Mouse (Mus musculus): ENCODE measurements at regions not wholly inside any gene's neighbourhood (a gene's known extent, or its start where the extent isn't known, plus 50 kb on each side); places are given as distances from the start of the nearest gene placed in this dataset.

- intact Hi-C loops (cut with DNase I): no loop called here
- no peak for DNase-seq (ENCODE audit: extremely low spot score in 1 of 2, low spot score in 2 of 2)
- Histone ChIP-seq H3K4me3 (no peak overlapping the region), H3K27ac (no peak overlapping the region)
- no peak for TF ChIP-seq CTCF (IDR thresholded peaks at IDR 0.05)
Measured at GRCm38 (mm10) chr11:18347841-18348240, 394.2 kb upstream of the Etaa1 start.

DNA sequence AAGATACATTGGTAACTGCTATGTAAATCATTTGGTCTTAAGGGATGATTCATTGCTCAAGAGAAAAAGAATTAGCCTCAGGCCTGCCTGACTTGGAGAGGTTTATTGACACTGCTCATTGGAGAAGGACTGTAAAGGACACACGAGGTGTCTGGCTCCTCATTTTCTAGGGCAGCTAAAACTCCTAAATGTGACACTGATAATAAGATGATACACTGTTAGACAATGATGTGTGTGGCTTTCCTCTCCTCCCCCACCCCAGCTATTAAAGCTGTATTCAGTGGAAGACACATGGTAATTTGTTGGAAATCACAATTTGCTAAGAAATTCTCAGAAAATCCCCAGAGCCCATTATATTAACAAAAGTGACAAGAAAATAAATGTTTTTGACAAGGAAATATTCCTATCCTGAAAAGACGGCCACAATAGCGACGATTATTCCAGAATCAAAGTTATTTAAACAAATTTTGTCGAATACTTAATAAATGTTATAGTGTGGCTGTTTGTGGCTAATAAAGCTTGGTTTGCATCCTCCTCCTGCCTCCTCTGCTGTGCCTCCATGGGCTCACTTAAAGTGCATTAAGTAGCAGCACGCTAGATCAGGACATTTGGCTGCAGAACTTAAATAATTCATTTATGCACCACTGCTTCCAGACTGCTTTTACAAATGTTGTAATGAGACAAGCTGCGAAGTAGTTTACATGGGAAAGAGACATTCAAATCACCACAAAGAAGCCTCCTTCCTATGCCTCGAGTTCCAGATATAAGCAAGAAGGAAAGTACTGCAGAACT, 360.0 kb upstream of the Etaa1 start:
- Histone ChIP-seq H3K4me3 (no peak overlapping the region), H3K27ac (no peak overlapping the region)
- no peak for DNase-seq (ENCODE audit: extremely low spot score in 1 of 2, low spot score in 2 of 2)
- no peak for TF ChIP-seq CTCF (IDR thresholded peaks at IDR 0.05)
- intact Hi-C loops (cut with DNase I): no loop called here

GRCm38 (mm10) chr11:18296194-18297125, 342.8 kb upstream of the Etaa1 start:
- no peak overlapping the region for H3K4me3 ChIP-seq
- no peak for DNase-seq (ENCODE audit: extremely low spot score in 1 of 2, low spot score in 2 of 2)
- intact Hi-C loops (cut with DNase I): no loop called here
- H3K27ac ChIP-seq: no peak overlapping the region
- no peak for TF ChIP-seq CTCF (IDR thresholded peaks at IDR 0.05)

GRCm38 (mm10) chr11:18278585-18279136, 325.0 kb upstream of the Etaa1 start:
- H3K27ac ChIP-seq: no peak overlapping the region
- no peak for TF ChIP-seq CTCF (IDR thresholded peaks at IDR 0.05)
- intact Hi-C loops (cut with DNase I): no loop called here
- DNase-seq (ENCODE audit: extremely low spot score in 1 of 2, low spot score in 2 of 2): no peak
- H3K4me3 ChIP-seq: no peak overlapping the region

- no peak overlapping the region for H3K4me3 ChIP-seq
- no peak overlapping the region for H3K27ac ChIP-seq
- TF ChIP-seq CTCF (IDR thresholded peaks at IDR 0.05): no peak
- DNase-seq (ENCODE audit: extremely low spot score in 1 of 2, low spot score in 2 of 2): no peak
- intact Hi-C loops (cut with DNase I): no loop called here
Measured at GRCm38 (mm10) chr11:18272392-18272791, 318.7 kb upstream of the Etaa1 start.

- no peak overlapping the region for H3K27ac ChIP-seq
- intact Hi-C loops (cut with DNase I): no loop called here
- DNase-seq (ENCODE audit: extremely low spot score in 1 of 2, low spot score in 2 of 2): no peak
- TF ChIP-seq CTCF (IDR thresholded peaks at IDR 0.05): no peak
- no peak overlapping the region for H3K4me3 ChIP-seq
Measured at GRCm38 (mm10) chr11:18266161-18266560, 312.5 kb upstream of the Etaa1 start.

DNA sequence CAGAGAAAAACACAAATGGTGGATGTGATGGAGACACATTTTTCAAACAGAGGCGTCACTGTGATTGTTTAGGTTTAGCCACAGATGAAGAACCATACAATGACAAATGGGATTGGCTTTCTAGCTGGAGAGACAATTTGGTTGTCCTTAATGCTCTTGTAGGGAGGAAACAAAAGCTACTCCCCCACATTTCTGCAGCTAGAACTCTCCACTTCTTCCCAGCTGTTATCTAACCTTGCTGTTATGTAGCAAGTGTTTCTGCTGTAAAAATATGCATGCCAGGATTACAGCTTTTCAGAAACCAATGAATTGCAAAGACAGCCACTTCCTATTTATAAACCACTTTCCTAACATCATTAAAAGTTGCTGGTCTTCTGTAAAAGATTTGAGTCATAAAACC, 309.2 kb upstream of the Etaa1 start:
- DNase-seq (ENCODE audit: extremely low spot score in 1 of 2, low spot score in 2 of 2): no peak
- H3K4me3 ChIP-seq: no peak overlapping the region
- TF ChIP-seq CTCF (IDR thresholded peaks at IDR 0.05): no peak
- no peak overlapping the region for H3K27ac ChIP-seq
- intact Hi-C loops (cut with DNase I): no loop called here

DNA sequence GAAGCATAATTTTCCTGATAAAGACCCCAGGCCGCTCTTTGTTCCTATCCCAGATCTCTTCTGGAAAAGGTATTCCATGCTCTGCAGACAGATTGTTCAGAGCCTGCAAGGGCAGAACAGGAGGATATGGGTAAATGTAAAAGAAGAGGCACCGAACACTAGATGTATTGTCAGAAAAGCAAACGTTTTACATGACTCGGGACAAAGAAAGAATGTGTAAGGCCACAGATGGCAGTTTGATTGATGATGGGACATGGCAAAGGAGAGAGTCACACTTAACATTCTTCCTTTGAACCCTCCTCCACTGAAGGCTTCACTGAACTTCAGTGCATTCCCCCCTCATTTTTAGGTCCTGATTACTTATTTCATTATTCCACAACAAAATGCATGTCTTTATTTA, 295.6 kb upstream of the Etaa1 start:
- intact Hi-C loops (cut with DNase I): no loop called here
- TF ChIP-seq CTCF (IDR thresholded peaks at IDR 0.05): no peak
- Histone ChIP-seq H3K4me3 (no peak overlapping the region), H3K27ac (no peak overlapping the region)
- DNase-seq (ENCODE audit: extremely low spot score in 1 of 2, low spot score in 2 of 2): no peak

GRCm38 (mm10) chr11:18216762-18217161, 263.1 kb upstream of the Etaa1 start:
- H3K27ac ChIP-seq: no peak overlapping the region
- intact Hi-C loops (cut with DNase I): no loop called here
- DNase-seq (ENCODE audit: extremely low spot score in 1 of 2, low spot score in 2 of 2): no peak
- H3K4me3 ChIP-seq: no peak overlapping the region
- TF ChIP-seq CTCF (IDR thresholded peaks at IDR 0.05): no peak

DNA sequence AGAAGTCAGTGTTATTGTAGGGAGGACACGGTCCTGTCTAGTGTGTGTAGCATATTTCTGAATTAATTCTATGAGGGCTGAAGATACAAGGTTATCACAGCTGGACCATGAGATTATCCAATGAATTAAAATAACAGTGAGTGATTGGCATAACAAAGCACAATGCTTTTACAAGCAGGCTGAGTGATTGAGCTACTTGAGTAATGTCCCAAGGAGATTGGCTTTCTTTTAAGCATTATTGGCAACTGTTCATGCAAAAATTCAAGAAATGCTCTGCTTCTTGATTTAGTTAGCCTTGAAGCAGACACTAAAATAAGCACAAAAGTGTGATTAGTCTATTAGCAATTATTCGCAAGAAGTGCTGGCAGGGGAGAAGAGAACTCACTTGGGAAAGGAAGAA, 219.4 kb upstream of the Etaa1 start:
- no peak for DNase-seq (ENCODE audit: extremely low spot score in 1 of 2, low spot score in 2 of 2)
- intact Hi-C loops (cut with DNase I): no loop called here
- H3K4me3 ChIP-seq: no peak overlapping the region
- no peak for TF ChIP-seq CTCF (IDR thresholded peaks at IDR 0.05)
- no peak overlapping the region for H3K27ac ChIP-seq

GRCm38 (mm10) chr11:18171207-18171776, 217.6 kb upstream of the Etaa1 start:
- no peak for DNase-seq (ENCODE audit: extremely low spot score in 1 of 2, low spot score in 2 of 2)
- no peak for TF ChIP-seq CTCF (IDR thresholded peaks at IDR 0.05)
- H3K4me3 ChIP-seq: no peak overlapping the region
- no peak overlapping the region for H3K27ac ChIP-seq
- intact Hi-C loops (cut with DNase I): no loop called here

Measured in left cerebral cortex, adult 2 months (tissue).